In genomic region chr10:67726351-67726750, GRCm38 (mm10) we compare ENCODE assay signal across 19 mouse cellular contexts.
"Had no signal": no experiment of that assay in that cellular context is flagged by ENCODE, and none has a peak within 500 bp of the region (broad histone marks: within the 10 kb centered on the region; RNA-seq: fewer than 3 reads in every experiment).

No protein-coding gene starts in this region.

- H3K4me2 ChIP-seq: limb, embryonic 12.5 days; limb, embryonic 15.5 days; liver, embryonic 11.5 days; lung, embryonic 14.5 days; midbrain, embryonic 13.5 days; neural tube, embryonic 13.5 days; stomach, embryonic 15.5 days had no signal

- H3K36me3 ChIP-seq: limb, embryonic 12.5 days; limb, embryonic 15.5 days; midbrain, embryonic 13.5 days; neural tube, embryonic 13.5 days; stomach, embryonic 15.5 days had no signal

- H3K4me3 ChIP-seq: limb, embryonic 12.5 days; limb, embryonic 15.5 days; midbrain, embryonic 13.5 days; neural tube, embryonic 13.5 days; stomach, embryonic 15.5 days had no signal

- H3K27ac ChIP-seq: kidney, postnatal 0 days; limb, embryonic 12.5 days; limb, embryonic 15.5 days; liver, embryonic 14.5 days; macrophage; midbrain, embryonic 13.5 days; neural tube, embryonic 13.5 days; stomach, embryonic 15.5 days had no signal

- H3K9me3 ChIP-seq: limb, embryonic 12.5 days; limb, embryonic 15.5 days; midbrain, embryonic 13.5 days; neural tube, embryonic 13.5 days; stomach, embryonic 15.5 days had no signal

- H3K4me1 ChIP-seq: limb, embryonic 12.5 days; limb, embryonic 15.5 days; midbrain, embryonic 13.5 days; neural tube, embryonic 13.5 days; stomach, embryonic 15.5 days had no signal

- H3K9ac ChIP-seq: limb, embryonic 12.5 days; limb, embryonic 15.5 days; liver, embryonic 14.5 days; liver, postnatal 0 days; lung, embryonic 14.5 days; midbrain, embryonic 13.5 days; neural tube, embryonic 13.5 days; stomach, embryonic 15.5 days had no signal

- DNase-seq: kidney, adult 18-20 months; kidney, postnatal 36 days; left cerebral cortex, postnatal 4 days; liver, postnatal 0 days; lung, embryonic 14.5 days; retina, postnatal 1 day; right cerebral cortex, postnatal 25 days; spleen, adult 18-20 months; thymus, postnatal 25 days had no signal

- ATAC-seq: liver, postnatal 0 days; lung, postnatal 0 days; midbrain, embryonic 13.5 days had no signal

- H3K27me3 ChIP-seq: midbrain, embryonic 13.5 days; neural tube, embryonic 13.5 days; stomach, embryonic 15.5 days had no signal
